Mouse (Mus musculus) adrenal gland, postnatal 4 days (tissue): ENCODE measurements around the gene Ptpn18. TPM values are rescaled to one million over a fixed set of nuclear protein-coding genes. Genes with fewer than 3 reads are reported as not detected.

ENCODE experiments used
- DNase-seq, 2 experiments: peaks; one replicate each; pipeline ENCODE4 v3.0.0; 2021 to 2022; ENCODE audit warnings: low spot score in 2 of 2, mixed read lengths in 2 of 2
- total RNA-seq, 2 experiments: library from RNA; stranded (reverse); gene quantifications; 2 replicates each; pipeline ENCODE4 v1.2.3; 2021

Ptpn18 gene
- total RNA-seq, 2 experiments from 2014 or later = 10.4 to 10.9 TPM

- DNase-seq = no peak
These were observed 4.8 kb downstream of the Ptpn18 start for GRCm38 (mm10) chr1:34464310-34464817.

- DNase-seq = no peak
These were observed 5.9 kb downstream of the Ptpn18 start for GRCm38 (mm10) chr1:34465445-34465844.

- no peak for DNase-seq
These were observed 8.5 kb downstream of the Ptpn18 start for GRCm38 (mm10) chr1:34468051-34468450.

- DNase-seq = no peak
These were observed 8.9 kb downstream of the Ptpn18 start for GRCm38 (mm10) chr1:34468500-34468899.

GRCm38 (mm10) chr1:34469801-34470200 lies 10.2 kb downstream of the Ptpn18 start:
- no peak for DNase-seq

GRCm38 (mm10) chr1:34472427-34473300 lies 13.1 kb downstream of the Ptpn18 start:
- DNase-seq = no peak

- no peak for DNase-seq
These were observed 19.5 kb downstream of the Ptpn18 start for GRCm38 (mm10) chr1:34478891-34479655.

- DNase-seq = no peak
These were observed 21.2 kb downstream of the Ptpn18 start for GRCm38 (mm10) chr1:34480801-34481200.

GRCm38 (mm10) chr1:34481920-34482669 lies 22.5 kb downstream of the Ptpn18 start:
- no peak for DNase-seq

- no peak for DNase-seq
These were observed 24.9 kb downstream of the Ptpn18 start for GRCm38 (mm10) chr1:34484470-34484869.

- DNase-seq = no peak
These were observed 26.1 kb downstream of the Ptpn18 start for GRCm38 (mm10) chr1:34485461-34486188.

- DNase-seq = no peak
These were observed 27.8 kb downstream of the Ptpn18 start for GRCm38 (mm10) chr1:34487383-34487782.

- DNase-seq = no peak
These were observed 30.4 kb downstream of the Ptpn18 start for GRCm38 (mm10) chr1:34489852-34490541.

GRCm38 (mm10) chr1:34491480-34491879 lies 31.9 kb downstream of the Ptpn18 start:
- no peak for DNase-seq

GRCm38 (mm10) chr1:34502991-34503390 lies 43.4 kb downstream of the Ptpn18 start:
- no peak for DNase-seq

GRCm38 (mm10) chr1:34505307-34505706 lies 45.7 kb downstream of the Ptpn18 start:
- DNase-seq = no peak

- DNase-seq = no peak
These were observed 46.5 kb downstream of the Ptpn18 start for GRCm38 (mm10) chr1:34505970-34506551.

GRCm38 (mm10) chr1:34507986-34508385 lies 48.4 kb downstream of the Ptpn18 start:
- DNase-seq = no peak

- no peak for DNase-seq
These were observed 51.0 kb downstream of the Ptpn18 start for GRCm38 (mm10) chr1:34510575-34510981.

- peak in 1 of 2 experiments; percentile 24 for DNase-seq
These were observed 51.5 kb downstream of the Ptpn18 start for GRCm38 (mm10) chr1:34511027-34511426.
